9 mouse cellular contexts compared by ENCODE assay signal in the genomic region with DNA sequence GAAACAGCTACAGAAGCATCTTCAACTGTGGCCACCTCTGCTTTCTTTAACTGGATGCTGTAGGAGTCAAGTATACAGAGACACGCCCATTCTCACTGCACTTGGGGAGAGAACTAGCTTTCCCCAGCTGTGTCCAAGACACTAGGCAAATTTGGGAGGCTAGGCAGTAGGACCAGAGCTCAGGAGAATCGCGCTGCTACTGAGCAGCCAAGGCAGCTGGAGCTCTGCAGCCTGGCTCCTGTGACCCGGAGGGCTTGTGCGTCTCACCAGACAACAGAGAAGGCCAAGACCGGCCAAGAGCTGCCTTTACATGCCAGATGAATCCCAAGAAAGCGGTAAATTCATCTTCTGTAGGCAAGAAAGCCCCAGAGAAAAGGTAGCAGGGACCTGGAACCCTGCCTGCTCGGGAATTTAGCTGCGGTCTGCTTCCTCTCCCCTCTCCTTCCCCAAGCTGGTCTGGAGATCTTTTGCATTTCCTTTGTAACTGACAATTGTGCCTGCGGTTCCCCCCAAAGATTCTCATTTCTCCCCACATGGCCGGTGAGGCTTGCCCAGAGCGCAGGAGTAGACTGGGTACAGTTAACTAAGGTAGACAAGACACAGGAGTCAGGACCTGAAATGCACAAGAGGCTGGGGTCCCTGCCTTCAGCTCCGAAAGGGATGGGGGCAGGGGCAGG. TPM values are rescaled to one million over a fixed set of nuclear protein-coding genes. Genes with fewer than 3 reads are reported as not detected.
DNase-seq lines count a peak whose midpoint lies in the region; ATAC-seq lines count a peak whose summit lies in the region.
"Had no signal": no experiment of that assay in that cellular context is flagged by ENCODE, and none has a peak within 500 bp of the region (broad histone marks: within the 10 kb centered on the region; RNA-seq: fewer than 3 reads in every experiment).

No protein-coding gene starts in this region.

- WGBS in heart, embryonic 15.5 days, result 46% methylated on average over 13 of the region's 13 CpGs
- WGBS in midbrain, embryonic 12.5 days, result 24% methylated on average over 13 of the region's 13 CpGs

- H3K27ac ChIP-seq in heart, embryonic 15.5 days, result peak overlapping the region; percentile 58
- no peak overlapping the region for H3K27ac ChIP-seq in midbrain, embryonic 12.5 days (replicated peaks)

- no peaks in the 10 kb centered on the region for H3K36me3 ChIP-seq in heart, embryonic 15.5 days
- no peaks in the 10 kb centered on the region for H3K36me3 ChIP-seq in midbrain, embryonic 12.5 days

- no peak for ATAC-seq in heart, embryonic 15.5 days (replicated peaks; ENCODE audit: insufficient number of reproducible peaks, insufficient read depth, low FRiP score, low read depth)
- no peak for ATAC-seq in midbrain, embryonic 12.5 days (ENCODE audit: low FRiP score, low read depth)
- ATAC-seq: CD4-positive, CD25-positive, alpha-beta regulatory T cell, adult 4 months had no signal

- peaks cover 12% of the 10 kb centered on the region for H3K27me3 ChIP-seq in heart, embryonic 15.5 days
- H3K27me3 ChIP-seq in midbrain, embryonic 12.5 days, result peaks cover 38% of the 10 kb centered on the region

- H3K9ac ChIP-seq in heart, embryonic 15.5 days, result no peak overlapping the region
- H3K9ac ChIP-seq in midbrain, embryonic 12.5 days (replicated peaks), result no peak overlapping the region

- peak; percentile 96 for DNase-seq in heart, adult 11 months
- no peak for DNase-seq in heart, postnatal 36 days
- DNase-seq in ZHBTc4 (ENCODE audit: low read depth, low spot score), result peak; percentile 28
- no peak for DNase-seq in thymus, postnatal 0 days (ENCODE audit: low spot score)
- no peak for DNase-seq in T-cell, adult 2 months (ENCODE audit: low spot score)
- DNase-seq in adrenal gland, postnatal 25 days, result no peak

- H3K4me2 ChIP-seq in heart, embryonic 15.5 days, result peak overlapping the region; percentile 86
- peak overlapping the region; percentile 68; the same call in 1 of the 2 replicates for H3K4me2 ChIP-seq in midbrain, embryonic 12.5 days (replicated peaks)

- H3K9me3 ChIP-seq in heart, embryonic 15.5 days (replicated peaks), result no peaks in the 10 kb centered on the region
- H3K9me3 ChIP-seq in midbrain, embryonic 12.5 days, result no peaks in the 10 kb centered on the region

- H3K4me3 ChIP-seq in heart, embryonic 15.5 days, result peak overlapping the region; percentile 66
- peak overlapping the region; percentile 44; the same call in 1 of the 2 replicates for H3K4me3 ChIP-seq in midbrain, embryonic 12.5 days

- intact Hi-C loops in heart, postnatal 36 days (cut with DNase I), result loop anchor here (5.0 kb wide), 1 partner anchor 95 kb away; no protein-coding TSS in a partner anchor

- H3K4me1 ChIP-seq in heart, embryonic 15.5 days (replicated peaks), result peaks cover 29% of the 10 kb centered on the region
- H3K4me1 ChIP-seq in midbrain, embryonic 12.5 days, result peaks cover 19% of the 10 kb centered on the region

RNA-seq across cellular contexts. Expression of gene S1pr3, which starts 0.8 kb away (rescaled TPM):
- total RNA-seq in heart, postnatal 36 days (2021), result 10 to 100 TPM; 12.6 to 13.8 TPM
- polyA plus RNA-seq in heart, embryonic 15.5 days (2015; fragmentation: Nextera tagmentation; extraction: Ambion mirVana), result 18.8 and 33.9 TPM in 2 replicates
- 29.8 and 40.4 TPM in 2 replicates for polyA plus RNA-seq in midbrain, embryonic 12.5 days (2016; fragmentation: Nextera tagmentation; extraction: Ambion mirVana)
- polyA plus RNA-seq in thymus, postnatal 0 days (2015; fragmentation: Nextera tagmentation; extraction: Ambion mirVana), result 26.3 and 30.3 TPM in 2 replicates
- 12.2 and 16.1 TPM in 2 replicates for total RNA-seq in adrenal gland, postnatal 25 days (2021)
- polyA plus RNA-seq: CD4-positive, CD25-positive, alpha-beta regulatory T cell, adult 4 months had no signal

Comparison
In these comparisons a context has a peak if more than half of its experiments do, and no peak if none do; other contexts are left out.
1. DNase-seq: peak in heart, adult 11 months (single experiment) and ZHBTc4 (single experiment); none in heart, postnatal 36 days (0 of 2), thymus, postnatal 0 days (single experiment), T-cell, adult 2 months (single experiment) and adrenal gland, postnatal 25 days (single experiment).